Mouse (Mus musculus) small intestine, adult 2 months (tissue): ENCODE data around the gene Ano7. TPM values are rescaled to one million over a fixed set of nuclear protein-coding genes. Genes with fewer than 3 reads are reported as not detected.

Experiments
- H3K27ac ChIP-seq: fragments of 200-500 bp; 2 replicates; pipeline ENCODE4 v1.5.1; 2012; ENCODE audit warnings: low read depth, low read length, control low read depth, inconsistent platforms; ENCODE audit not compliant: insufficient read depth
- H3K27me3 ChIP-seq: fragments of 200-500 bp; 2 replicates; pipeline ENCODE4 v1.6.1; 2012; ENCODE audit warnings: mild to moderate bottlenecking, moderate library complexity, low read length, inconsistent platforms; ENCODE audit not compliant: control insufficient read depth, insufficient read depth
- H3K36me3 ChIP-seq: fragments of 200-500 bp; 2 replicates; pipeline ENCODE4 v1.6.1; 2012; ENCODE audit warnings: mild to moderate bottlenecking, low read length, control low read depth, inconsistent platforms; ENCODE audit not compliant: control insufficient read depth, insufficient read depth
- H3K4me1 ChIP-seq: fragments of 200-500 bp; 2 replicates; pipeline ENCODE4 v1.6.1; 2012; ENCODE audit warnings: low read length, inconsistent platforms, mixed read lengths; ENCODE audit not compliant: control insufficient read depth, insufficient read depth, insufficient read length
- H3K4me3 ChIP-seq: fragments of 200-500 bp; 2 replicates; pipeline ENCODE4 v1.5.1; 2012; ENCODE audit warnings: low read depth, mild to moderate bottlenecking, control low read depth, inconsistent platforms, low read length, moderate library complexity
- CTCF ChIP-seq: fragments of 200-500 bp; IDR thresholded peaks from 2 replicates; pipeline ENCODE4 v1.5.1; 2012; ENCODE audit warnings: low read depth, mild to moderate bottlenecking, control low read depth, inconsistent platforms, low read length, moderate library complexity, mixed read lengths; ENCODE audit not compliant: insufficient replicate concordance, insufficient read length; ENCODE audit errors: extremely low read depth
- POLR2A ChIP-seq: fragments of 200-500 bp; IDR thresholded peaks from 2 replicates; pipeline ENCODE4 v1.6.1; 2012; ENCODE audit warnings: low read depth, mild to moderate bottlenecking, control low read depth, inconsistent platforms, low read length, moderate library complexity
- WGBS: fragments of 180-500 bp; shearing (Covaris S2); methylation state at CpG from one replicate; pipeline ENCODE4 v1.1.7; 2018; 5-methylcytosine and 5-hydroxymethylcytosine counted together
- polyA plus RNA-seq: library from polyadenylated mRNA; depleted of rRNA; stranded (reverse); fragments of >200 nt; gene quantifications from 2 replicates; pipeline ENCODE4 v1.2.3, GENCODE M21; 2012

Ano7 gene
- polyA plus RNA-seq, 1 experiment: 41.4 TPM

- TF ChIP-seq CTCF: no peak
- TF ChIP-seq POLR2A: no peak
- no peaks in the 10 kb centered on the region for H3K4me1 ChIP-seq
- no peak overlapping the region for H3K4me3 ChIP-seq
- H3K27ac ChIP-seq: no peak overlapping the region
- 89% methylated on average over 2 of the region's 2 CpGs for WGBS
- no peaks in the 10 kb centered on the region for H3K27me3 ChIP-seq
- peaks cover 69% of the 10 kb centered on the region for H3K36me3 ChIP-seq
Measured at GRCm38 (mm10) chr1:93352724-93353123, 21.0 kb upstream of the Ano7 start.

- no peaks in the 10 kb centered on the region for H3K4me1 ChIP-seq
- H3K27me3 ChIP-seq: no peaks in the 10 kb centered on the region
- H3K36me3 ChIP-seq: peaks cover 48% of the 10 kb centered on the region
- 84% methylated on average over 4 of the region's 4 CpGs for WGBS
- no peak for TF ChIP-seq CTCF
- TF ChIP-seq POLR2A: no peak
- H3K27ac ChIP-seq: no peak overlapping the region
- no peak overlapping the region for H3K4me3 ChIP-seq
Measured at GRCm38 (mm10) chr1:93362661-93363060, 11.1 kb upstream of the Ano7 start.

- peaks cover 33% of the 10 kb centered on the region for H3K36me3 ChIP-seq
- no peak overlapping the region for H3K27ac ChIP-seq
- TF ChIP-seq POLR2A: no peak
- TF ChIP-seq CTCF: no peak
- 91% methylated on average over 6 of the region's 6 CpGs for WGBS
- no peaks in the 10 kb centered on the region for H3K27me3 ChIP-seq
- no peaks in the 10 kb centered on the region for H3K4me1 ChIP-seq
- H3K4me3 ChIP-seq: no peak overlapping the region
Measured at GRCm38 (mm10) chr1:93365641-93366040, 8.1 kb upstream of the Ano7 start.

GRCm38 (mm10) chr1:93377307-93377706 lies 3.6 kb downstream of the Ano7 start:
- Histone ChIP-seq H3K4me1 (peaks cover 5% of the 10 kb centered on the region; the same call in 1 of the 2 replicates), H3K36me3 (no peaks in the 10 kb centered on the region), H3K27me3 (no peaks in the 10 kb centered on the region), H3K4me3 (no peak overlapping the region), H3K27ac (peak overlapping the region; percentile 7; the same call in 1 of the 2 replicates)
- no peak for TF ChIP-seq POLR2A
- TF ChIP-seq CTCF: no peak
- 36% methylated on average over 5 of the region's 5 CpGs for WGBS

- WGBS: 75% methylated on average over 5 of the region's 5 CpGs
- Histone ChIP-seq H3K27ac (no peak overlapping the region), H3K27me3 (no peaks in the 10 kb centered on the region), H3K4me3 (no peak overlapping the region), H3K36me3 (no peaks in the 10 kb centered on the region), H3K4me1 (peaks cover 5% of the 10 kb centered on the region; the same call in 1 of the 2 replicates)
- TF ChIP-seq POLR2A (no peak), CTCF (peak; percentile 14; the same call in 1 of the 2 replicates)
Measured at GRCm38 (mm10) chr1:93379117-93379516, 5.4 kb downstream of the Ano7 start.

- Histone ChIP-seq H3K27ac (no peak overlapping the region), H3K4me1 (no peaks in the 10 kb centered on the region), H3K36me3 (no peaks in the 10 kb centered on the region), H3K27me3 (no peaks in the 10 kb centered on the region), H3K4me3 (no peak overlapping the region)
- TF ChIP-seq CTCF (no peak), POLR2A (no peak)
- WGBS: 31% methylated on average over 2 of the region's 2 CpGs
Measured at GRCm38 (mm10) chr1:93387198-93387597, 13.5 kb downstream of the Ano7 start.

GRCm38 (mm10) chr1:93388906-93389305 lies 15.2 kb downstream of the Ano7 start:
- Histone ChIP-seq H3K4me3 (no peak overlapping the region), H3K36me3 (no peaks in the 10 kb centered on the region), H3K27me3 (no peaks in the 10 kb centered on the region), H3K4me1 (no peaks in the 10 kb centered on the region), H3K27ac (no peak overlapping the region)
- TF ChIP-seq POLR2A: no peak
- TF ChIP-seq CTCF: no peak
- 76% methylated on average over 2 of the region's 2 CpGs for WGBS
